Mouse (Mus musculus) lung, embryonic 16.5 days (tissue): ENCODE measurements around the gene Olfr458. TPM values are rescaled to one million over a fixed set of nuclear protein-coding genes. Genes with fewer than 3 reads are reported as not detected.
A peak's percentile ranks its signal among the peaks of the same experiment; 100 is the strongest.

Experiments
- ATAC-seq: fragments of 200-750 bp; cut with Nextera tagmentation; 2 replicates; pipeline ENCODE4 v1.8.0; 2017; ENCODE audit warnings: low read depth, mild to moderate bottlenecking, moderate library complexity
- H3K27ac ChIP-seq: fragments of 300-500 bp; sonication (generic); 2 replicates; pipeline ENCODE4 v1.5.1; 2014; ENCODE audit warnings: mild to moderate bottlenecking, control low read depth, low read length
- H3K27me3 ChIP-seq: fragments of 300-500 bp; sonication (generic); 2 replicates; pipeline ENCODE4 v1.6.1; 2014; ENCODE audit warnings: low read depth, low read length, mixed read lengths; ENCODE audit not compliant: control insufficient read depth, insufficient read depth
- H3K36me3 ChIP-seq: fragments of 300-500 bp; sonication (generic); 2 replicates; pipeline ENCODE4 v1.6.1; 2014; ENCODE audit warnings: low read length; ENCODE audit not compliant: control insufficient read depth, insufficient read depth
- H3K4me1 ChIP-seq: fragments of 300-500 bp; sonication (generic); replicated peaks from 2 replicates; pipeline ENCODE4 v1.6.1; 2014; ENCODE audit warnings: low read length, mixed read lengths; ENCODE audit not compliant: control insufficient read depth, insufficient read depth
- H3K4me2 ChIP-seq: fragments of 300-500 bp; sonication (generic); 2 replicates; pipeline ENCODE4 v1.6.1; 2014; ENCODE audit warnings: low read depth, low read length, control low read depth
- H3K4me3 ChIP-seq: fragments of 300-500 bp; sonication (generic); 2 replicates; pipeline ENCODE4 v1.5.1; 2014; ENCODE audit warnings: mild to moderate bottlenecking, low read length, control low read depth
- H3K9ac ChIP-seq: fragments of 300-500 bp; sonication (generic); 2 replicates; pipeline ENCODE4 v1.6.1; 2014; ENCODE audit warnings: low read length, control low read depth
- H3K9me3 ChIP-seq: fragments of 300-500 bp; sonication (generic); 2 replicates; pipeline ENCODE4 v1.6.1; 2016; ENCODE audit warnings: low read length; ENCODE audit not compliant: control insufficient read depth
- WGBS: fragments of 180-500 bp; shearing (Covaris S2); extraction: QIAGEN DNeasy Blood & Tissue Kit; methylation state at CpG from one replicate; pipeline ENCODE4 v1.1.7; 2014; 5-methylcytosine and 5-hydroxymethylcytosine counted together
- polyA plus RNA-seq: library from polyadenylated mRNA; unstranded; fragments of >200 nt; fragmentation: Nextera tagmentation; extraction: Ambion mirVana; gene quantifications from 2 replicates; pipeline ENCODE4 v1.2.1, GENCODE M21; 2015

Gene Olfr458
- polyA plus RNA-seq, 1 experiment from 2014 or later: not detected

- H3K27ac ChIP-seq: no peak overlapping the region
- H3K4me1 ChIP-seq: no peaks in the 10 kb centered on the region
- H3K9me3 ChIP-seq: no peaks in the 10 kb centered on the region
- WGBS: 68% methylated on average over 2 of the region's 2 CpGs
- no peak overlapping the region for H3K4me3 ChIP-seq
- H3K4me2 ChIP-seq: no peak overlapping the region
- H3K27me3 ChIP-seq: no peaks in the 10 kb centered on the region
- no peak overlapping the region for H3K9ac ChIP-seq
- ATAC-seq: no peak
- no peaks in the 10 kb centered on the region for H3K36me3 ChIP-seq
Measured at GRCm38 (mm10) chr6:42447381-42447780, 17.6 kb downstream of the Olfr458 start.

- Histone ChIP-seq H3K9ac (no peak overlapping the region), H3K36me3 (no peaks in the 10 kb centered on the region), H3K4me2 (no peak overlapping the region), H3K4me1 (no peaks in the 10 kb centered on the region), H3K27ac (no peak overlapping the region), H3K4me3 (no peak overlapping the region), H3K9me3 (no peaks in the 10 kb centered on the region), H3K27me3 (no peaks in the 10 kb centered on the region)
- ATAC-seq: no peak
- 42% methylated on average over 2 of the region's 2 CpGs for WGBS
Measured at GRCm38 (mm10) chr6:42444491-42444890, 20.5 kb downstream of the Olfr458 start.

- H3K36me3 ChIP-seq: no peaks in the 10 kb centered on the region
- H3K27ac ChIP-seq: no peak overlapping the region
- ATAC-seq: peak; percentile 54; the same call in 1 of the 2 replicates
- no peak overlapping the region for H3K4me2 ChIP-seq
- H3K9ac ChIP-seq: no peak overlapping the region
- H3K4me3 ChIP-seq: no peak overlapping the region
- H3K4me1 ChIP-seq: no peaks in the 10 kb centered on the region
- no peaks in the 10 kb centered on the region for H3K27me3 ChIP-seq
- 37% methylated on average over 2 of the region's 2 CpGs for WGBS
- H3K9me3 ChIP-seq: no peaks in the 10 kb centered on the region
Measured at GRCm38 (mm10) chr6:42441395-42441794, 23.6 kb downstream of the Olfr458 start.

GRCm38 (mm10) chr6:42435490-42435889, 29.5 kb downstream of the Olfr458 start:
- no peak for ATAC-seq
- 61% methylated on average over 2 of the region's 2 CpGs for WGBS
- H3K27me3 ChIP-seq: no peaks in the 10 kb centered on the region
- H3K9ac ChIP-seq: no peak overlapping the region
- H3K9me3 ChIP-seq: no peaks in the 10 kb centered on the region
- no peak overlapping the region for H3K27ac ChIP-seq
- H3K4me2 ChIP-seq: no peak overlapping the region
- no peak overlapping the region for H3K4me3 ChIP-seq
- no peaks in the 10 kb centered on the region for H3K36me3 ChIP-seq
- no peaks in the 10 kb centered on the region for H3K4me1 ChIP-seq

- 68% methylated on average over 6 of the region's 6 CpGs for WGBS
- ATAC-seq: no peak
- no peaks in the 10 kb centered on the region for H3K4me1 ChIP-seq
- no peaks in the 10 kb centered on the region for H3K9me3 ChIP-seq
- H3K9ac ChIP-seq: no peak within 1 kb of the TSS
- H3K4me2 ChIP-seq: no peak within 1 kb of the TSS
- H3K27me3 ChIP-seq: no peaks in the 10 kb centered on the region
- H3K27ac ChIP-seq: no peak within 1 kb of the TSS
- no peaks in the 10 kb centered on the region for H3K36me3 ChIP-seq
- no peak within 1 kb of the TSS for H3K4me3 ChIP-seq
Measured at GRCm38 (mm10) chr6:42434446-42434845, 30.6 kb downstream of the Olfr458 start, which contains the start of gene Tas2r126. Gene Tas2r126 (plus strand): TSS chr6:42434535.

GRCm38 (mm10) chr6:42433554-42433953, 31.4 kb downstream of the Olfr458 start:
- Histone ChIP-seq H3K9ac (no peak overlapping the region), H3K4me1 (no peaks in the 10 kb centered on the region), H3K4me3 (no peak overlapping the region), H3K36me3 (no peaks in the 10 kb centered on the region), H3K9me3 (no peaks in the 10 kb centered on the region), H3K27ac (no peak overlapping the region), H3K27me3 (no peaks in the 10 kb centered on the region), H3K4me2 (no peak overlapping the region)
- ATAC-seq: no peak
- 49% methylated on average over 2 of the region's 2 CpGs for WGBS

- ATAC-seq: no peak
- no peak overlapping the region for H3K4me2 ChIP-seq
- H3K36me3 ChIP-seq: no peaks in the 10 kb centered on the region
- H3K9ac ChIP-seq: no peak overlapping the region
- no peaks in the 10 kb centered on the region for H3K9me3 ChIP-seq
- 79% methylated on average over 4 of the region's 4 CpGs for WGBS
- no peak overlapping the region for H3K4me3 ChIP-seq
- no peaks in the 10 kb centered on the region for H3K4me1 ChIP-seq
- H3K27ac ChIP-seq: no peak overlapping the region
- H3K27me3 ChIP-seq: no peaks in the 10 kb centered on the region
Measured at GRCm38 (mm10) chr6:42426337-42426736, 38.7 kb downstream of the Olfr458 start.

- 91% methylated on average over 3 of the region's 3 CpGs for WGBS
- no peak overlapping the region for H3K4me3 ChIP-seq
- H3K4me1 ChIP-seq: no peaks in the 10 kb centered on the region
- no peaks in the 10 kb centered on the region for H3K27me3 ChIP-seq
- H3K4me2 ChIP-seq: no peak overlapping the region
- H3K9me3 ChIP-seq: no peaks in the 10 kb centered on the region
- ATAC-seq: no peak
- no peak overlapping the region for H3K9ac ChIP-seq
- no peak overlapping the region for H3K27ac ChIP-seq
- no peaks in the 10 kb centered on the region for H3K36me3 ChIP-seq
Measured at GRCm38 (mm10) chr6:42424472-42424871, 40.5 kb downstream of the Olfr458 start.

- no peak overlapping the region for H3K27ac ChIP-seq
- WGBS: 77% methylated on average over 2 of the region's 2 CpGs
- no peak overlapping the region for H3K4me2 ChIP-seq
- no peak for ATAC-seq
- H3K4me3 ChIP-seq: no peak overlapping the region
- H3K4me1 ChIP-seq: no peaks in the 10 kb centered on the region
- H3K36me3 ChIP-seq: no peaks in the 10 kb centered on the region
- no peak overlapping the region for H3K9ac ChIP-seq
- H3K27me3 ChIP-seq: no peaks in the 10 kb centered on the region
- no peaks in the 10 kb centered on the region for H3K9me3 ChIP-seq
Measured at GRCm38 (mm10) chr6:42421439-42421838, 43.6 kb downstream of the Olfr458 start.

GRCm38 (mm10) chr6:42419443-42419842, 45.6 kb downstream of the Olfr458 start:
- Histone ChIP-seq H3K27ac (no peak overlapping the region), H3K4me3 (no peak overlapping the region), H3K4me2 (no peak overlapping the region), H3K9ac (no peak overlapping the region), H3K9me3 (no peaks in the 10 kb centered on the region), H3K27me3 (no peaks in the 10 kb centered on the region), H3K4me1 (no peaks in the 10 kb centered on the region), H3K36me3 (no peaks in the 10 kb centered on the region)
- WGBS: 81% methylated on average over 2 of the region's 2 CpGs
- no peak for ATAC-seq
